Mouse (Mus musculus): ENCODE measurements around the gene Mplkip. TPM values are rescaled to one million over a fixed set of nuclear protein-coding genes. Genes with fewer than 3 reads are reported as not detected.

Gene Mplkip
- polyA plus RNA-seq (2016; fragmentation: Nextera tagmentation; extraction: Ambion mirVana), result 55.7 and 62.0 TPM in 2 replicates

DNA sequence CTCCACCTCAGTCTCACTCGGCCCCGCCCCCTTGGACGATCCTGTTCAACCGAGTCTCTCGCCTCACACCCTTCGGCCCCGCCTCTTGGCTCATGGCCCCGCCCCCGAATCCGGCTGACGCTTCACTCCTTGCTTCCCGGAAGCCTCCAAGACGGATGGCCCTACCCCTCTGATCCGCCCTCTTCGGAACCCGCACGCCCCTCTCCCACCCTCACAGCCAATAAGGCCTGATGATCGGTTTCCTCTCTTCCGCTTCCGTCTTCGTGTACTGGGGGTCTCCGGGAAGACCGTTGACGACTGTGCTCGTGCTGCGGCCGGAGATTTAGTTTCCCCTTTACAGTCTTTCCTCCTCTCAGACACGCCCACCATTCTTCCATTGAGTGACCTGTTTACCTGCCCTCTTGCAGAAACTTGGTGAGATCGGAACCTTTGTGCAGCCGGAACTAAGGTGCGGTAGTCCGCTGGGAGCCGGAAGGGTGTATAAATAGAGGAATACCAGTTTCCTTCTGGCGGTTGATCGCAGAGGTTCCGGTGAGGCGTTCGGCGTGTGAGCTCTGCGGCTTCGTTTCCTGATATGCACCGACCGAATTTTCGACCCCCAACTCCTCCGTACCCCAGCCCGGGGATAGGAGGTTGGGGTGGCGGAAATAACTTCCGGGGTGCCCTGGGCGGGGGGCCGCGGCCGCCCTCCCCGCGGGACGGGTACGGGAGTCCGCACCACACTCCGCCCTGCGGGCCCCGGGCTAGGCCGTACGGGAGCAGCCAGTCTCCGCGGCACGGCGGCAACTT is at the start of gene Mplkip, which contains the start of gene Sugct:
Mplkip (plus strand) TSS at position 282 of the 789 bp plus-strand sequence.
Sugct (minus strand) TSS at position 643 of the 789 bp plus-strand sequence.
- H3K4me2 ChIP-seq (replicated peaks), result peak within 1 kb of the TSS; percentile 59

GRCm38 (mm10) chr13:17667380-17667779 is 27.6 kb upstream of the Mplkip start:
- no peak overlapping the region for H3K4me2 ChIP-seq (replicated peaks)
- H3K4me3 ChIP-seq, result no peak overlapping the region
- WGBS, result 77% methylated on average over 1 of the region's 1 CpGs
- no peaks in the 10 kb centered on the region for H3K4me1 ChIP-seq
- H3K9ac ChIP-seq, result no peak overlapping the region
- H3K36me3 ChIP-seq, result no peaks in the 10 kb centered on the region
- no peak overlapping the region for H3K27ac ChIP-seq
- no peaks in the 10 kb centered on the region for H3K27me3 ChIP-seq
- no peak for ATAC-seq (ENCODE audit: insufficient number of reproducible peaks, insufficient read depth, low FRiP score, low TSS enrichment)
- H3K9me3 ChIP-seq, result no peaks in the 10 kb centered on the region

More for the DNA sequence above, at the start of gene Mplkip, which contains the start of gene Sugct:
- Histone ChIP-seq H3K4me1 (no peaks in the 10 kb centered on the region), H3K36me3 (no peaks in the 10 kb centered on the region), H3K27ac (peak within 1 kb of the TSS; percentile 90), H3K9ac (peak within 1 kb of the TSS; percentile 92), H3K4me3 (peak within 1 kb of the TSS; percentile 79), H3K27me3 (no peaks in the 10 kb centered on the region), H3K9me3 (no peaks in the 10 kb centered on the region)
- peak; percentile 100 for ATAC-seq (ENCODE audit: insufficient number of reproducible peaks, insufficient read depth, low FRiP score, low TSS enrichment)
- under 1% methylated on average over 62 of the region's 66 CpGs for WGBS

DNA sequence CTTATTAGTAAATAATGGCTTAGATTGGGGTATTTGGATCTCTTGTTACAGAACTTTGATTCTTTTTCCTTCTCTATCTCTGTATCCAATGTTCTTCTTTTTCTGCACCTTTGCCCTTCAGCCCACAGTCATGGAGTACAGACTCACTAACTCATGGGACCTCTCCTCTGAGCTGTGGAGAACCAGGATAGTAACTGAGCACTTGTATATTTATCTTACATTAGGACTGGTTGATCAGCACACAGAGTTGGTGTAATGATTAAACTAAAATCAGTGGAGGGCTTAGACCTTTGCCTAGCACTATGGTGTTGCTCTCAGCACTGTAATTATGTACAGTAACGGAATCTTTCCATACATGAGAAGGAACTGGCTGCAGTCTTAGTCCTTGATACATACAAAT is 23.9 kb upstream of the Mplkip start:
- Histone ChIP-seq H3K4me1 (no peaks in the 10 kb centered on the region), H3K27me3 (no peaks in the 10 kb centered on the region), H3K4me3 (no peak overlapping the region), H3K27ac (no peak overlapping the region), H3K4me2 (replicated peaks) (no peak overlapping the region), H3K9ac (no peak overlapping the region), H3K9me3 (no peaks in the 10 kb centered on the region), H3K36me3 (no peaks in the 10 kb centered on the region)
- no peak for ATAC-seq (ENCODE audit: insufficient number of reproducible peaks, insufficient read depth, low FRiP score, low TSS enrichment)
- WGBS, result 56% methylated on average over 1 of the region's 1 CpGs

DNA sequence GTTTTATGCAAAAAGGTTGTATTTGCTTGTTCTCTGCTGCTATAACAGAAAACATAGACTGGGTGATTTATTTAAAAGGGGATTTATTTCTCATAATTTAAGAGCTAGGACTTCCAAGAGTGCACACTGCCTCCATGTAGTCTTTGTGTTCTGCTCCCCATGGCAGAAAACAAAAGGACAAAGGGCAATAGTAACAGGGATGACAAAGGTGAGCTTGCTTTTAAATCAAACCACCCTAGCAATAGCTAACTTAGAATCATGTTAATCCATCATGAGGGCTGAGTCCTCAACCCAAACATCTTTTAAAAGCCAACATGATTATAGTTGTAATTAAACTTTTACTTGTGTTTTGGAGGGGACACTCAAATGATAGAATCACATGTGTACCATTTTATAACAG is 5.5 kb upstream of the Mplkip start:
- Histone ChIP-seq H3K36me3 (no peaks in the 10 kb centered on the region), H3K4me1 (no peaks in the 10 kb centered on the region), H3K9ac (no peak overlapping the region), H3K4me2 (replicated peaks) (no peak overlapping the region), H3K27me3 (no peaks in the 10 kb centered on the region), H3K4me3 (no peak overlapping the region), H3K27ac (no peak overlapping the region), H3K9me3 (no peaks in the 10 kb centered on the region)
- no peak for ATAC-seq (ENCODE audit: insufficient number of reproducible peaks, insufficient read depth, low FRiP score, low TSS enrichment)

- Histone ChIP-seq H3K4me3 (no peak overlapping the region), H3K4me1 (no peaks in the 10 kb centered on the region), H3K4me2 (replicated peaks) (no peak overlapping the region), H3K27me3 (no peaks in the 10 kb centered on the region), H3K9me3 (no peaks in the 10 kb centered on the region), H3K36me3 (no peaks in the 10 kb centered on the region), H3K27ac (no peak overlapping the region), H3K9ac (no peak overlapping the region)
- ATAC-seq (ENCODE audit: insufficient number of reproducible peaks, insufficient read depth, low FRiP score, low TSS enrichment), result no peak
These were observed 4.3 kb upstream of the Mplkip start for GRCm38 (mm10) chr13:17690686-17691085.

DNA sequence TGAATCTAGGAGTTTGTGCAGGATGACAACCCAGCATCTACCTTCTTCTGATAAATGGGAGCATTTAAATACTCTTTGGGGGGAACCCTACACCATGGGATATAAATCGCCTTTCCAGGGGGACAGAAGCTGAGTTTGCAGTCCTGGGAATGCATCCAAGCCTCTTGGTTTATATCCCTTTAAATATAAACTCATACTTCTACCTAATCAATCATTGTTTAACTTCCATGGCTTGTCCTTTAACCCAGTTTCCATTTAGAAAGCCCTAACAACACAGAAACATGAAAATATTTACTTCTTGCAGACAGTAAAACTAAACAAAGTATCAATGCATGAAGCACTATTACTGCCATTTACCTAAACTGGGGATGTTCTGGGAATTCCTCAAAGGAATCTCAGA is 3.6 kb upstream of the Mplkip start:
- H3K9ac ChIP-seq, result no peak overlapping the region
- no peak overlapping the region for H3K4me2 ChIP-seq (replicated peaks)
- no peaks in the 10 kb centered on the region for H3K9me3 ChIP-seq
- no peaks in the 10 kb centered on the region for H3K27me3 ChIP-seq
- no peak for ATAC-seq (ENCODE audit: insufficient number of reproducible peaks, insufficient read depth, low FRiP score, low TSS enrichment)
- 63% methylated on average over 1 of the region's 1 CpGs for WGBS
- no peak overlapping the region for H3K4me3 ChIP-seq
- no peaks in the 10 kb centered on the region for H3K36me3 ChIP-seq
- no peak overlapping the region for H3K27ac ChIP-seq
- no peaks in the 10 kb centered on the region for H3K4me1 ChIP-seq

DNA sequence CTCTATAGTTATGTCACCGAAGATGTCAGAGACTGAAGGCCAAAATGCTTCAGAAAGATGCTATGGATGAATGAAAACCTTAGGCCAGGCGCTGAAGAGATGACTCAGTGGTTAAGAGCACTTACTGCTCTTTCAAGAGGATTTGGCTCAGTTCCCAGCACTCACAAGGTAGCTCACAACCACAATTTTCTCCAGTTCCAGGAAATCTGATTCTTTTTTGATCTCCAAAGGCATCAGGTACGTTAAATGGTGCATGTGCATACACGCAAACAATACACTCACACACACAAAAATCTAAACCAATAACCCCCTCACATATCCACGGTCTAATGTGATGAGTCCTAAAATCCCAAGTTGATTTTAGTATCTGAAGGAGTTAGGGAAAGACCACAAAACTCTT is 1.2 kb upstream of the Mplkip start:
- H3K27me3 ChIP-seq, result no peaks in the 10 kb centered on the region

GRCm38 (mm10) chr13:17694414-17694813 is 578 bp upstream of the Mplkip start:
- under 1% methylated on average over 24 of the region's 25 CpGs for WGBS
- H3K27me3 ChIP-seq, result no peaks in the 10 kb centered on the region
- ATAC-seq (ENCODE audit: insufficient number of reproducible peaks, insufficient read depth, low FRiP score, low TSS enrichment), result peak; percentile 80
- H3K4me2 ChIP-seq (replicated peaks), result peak overlapping the region; percentile 55
- H3K9ac ChIP-seq, result peak overlapping the region; percentile 60
- H3K36me3 ChIP-seq, result no peaks in the 10 kb centered on the region
- H3K9me3 ChIP-seq, result no peaks in the 10 kb centered on the region
- H3K4me3 ChIP-seq, result peak overlapping the region; percentile 79
- peak overlapping the region; percentile 72 for H3K27ac ChIP-seq
- no peaks in the 10 kb centered on the region for H3K4me1 ChIP-seq

More for the DNA sequence above, 1.2 kb upstream of the Mplkip start:
- no peaks in the 10 kb centered on the region for H3K36me3 ChIP-seq
- H3K4me2 ChIP-seq (replicated peaks), result peak overlapping the region; percentile 55
- no peaks in the 10 kb centered on the region for H3K4me1 ChIP-seq
- WGBS, result 69% methylated on average over 5 of the region's 5 CpGs
- no peak overlapping the region for H3K27ac ChIP-seq
- peak overlapping the region; percentile 79; the same call in 1 of the 2 replicates for H3K4me3 ChIP-seq
- no peak for ATAC-seq (ENCODE audit: insufficient number of reproducible peaks, insufficient read depth, low FRiP score, low TSS enrichment)
- no peaks in the 10 kb centered on the region for H3K9me3 ChIP-seq
- no peak overlapping the region for H3K9ac ChIP-seq

DNA sequence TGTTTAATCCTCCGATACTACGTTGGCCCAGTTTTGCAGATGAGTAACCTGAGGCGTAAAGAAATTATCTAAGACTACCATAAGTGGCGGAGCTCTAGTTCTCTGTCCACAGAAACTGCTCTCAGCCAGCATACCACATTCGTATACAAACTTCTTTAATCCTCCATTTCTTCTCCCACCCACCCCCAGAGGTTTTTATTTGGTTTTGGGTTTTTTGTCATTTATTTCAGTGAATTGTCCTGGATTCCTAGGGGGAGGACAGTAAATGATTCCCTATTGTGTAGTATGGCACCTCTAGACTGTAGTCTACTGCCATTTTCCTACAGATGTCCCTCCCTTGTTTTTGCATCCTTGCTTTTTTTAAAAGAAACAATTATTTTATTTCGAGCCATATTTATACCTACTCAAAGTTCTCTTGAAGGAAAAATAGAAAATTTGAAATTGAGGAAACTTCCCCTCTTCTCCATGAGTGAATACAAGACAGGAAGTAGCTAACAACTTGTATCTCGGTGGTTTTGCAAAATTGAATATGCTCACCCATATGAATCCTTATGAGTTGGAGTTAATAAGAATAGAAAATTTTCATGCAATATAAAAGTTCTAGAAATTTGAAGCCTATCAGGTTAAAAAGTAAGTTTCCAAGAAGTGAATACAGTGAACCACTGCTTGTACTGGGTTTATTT is 1.0 kb downstream of the Mplkip start:
- H3K27ac ChIP-seq, result peak overlapping the region; percentile 90; the same call in 1 of the 2 replicates
- H3K4me1 ChIP-seq, result no peaks in the 10 kb centered on the region
- ATAC-seq (ENCODE audit: insufficient number of reproducible peaks, insufficient read depth, low FRiP score, low TSS enrichment), result no peak
- H3K4me2 ChIP-seq (replicated peaks), result peak overlapping the region; percentile 59
- H3K9me3 ChIP-seq, result no peaks in the 10 kb centered on the region
- 10% methylated on average over 7 of the region's 7 CpGs for WGBS
- peak overlapping the region; percentile 92 for H3K9ac ChIP-seq
- H3K27me3 ChIP-seq, result no peaks in the 10 kb centered on the region
- peak overlapping the region; percentile 79 for H3K4me3 ChIP-seq
- no peaks in the 10 kb centered on the region for H3K36me3 ChIP-seq

DNA sequence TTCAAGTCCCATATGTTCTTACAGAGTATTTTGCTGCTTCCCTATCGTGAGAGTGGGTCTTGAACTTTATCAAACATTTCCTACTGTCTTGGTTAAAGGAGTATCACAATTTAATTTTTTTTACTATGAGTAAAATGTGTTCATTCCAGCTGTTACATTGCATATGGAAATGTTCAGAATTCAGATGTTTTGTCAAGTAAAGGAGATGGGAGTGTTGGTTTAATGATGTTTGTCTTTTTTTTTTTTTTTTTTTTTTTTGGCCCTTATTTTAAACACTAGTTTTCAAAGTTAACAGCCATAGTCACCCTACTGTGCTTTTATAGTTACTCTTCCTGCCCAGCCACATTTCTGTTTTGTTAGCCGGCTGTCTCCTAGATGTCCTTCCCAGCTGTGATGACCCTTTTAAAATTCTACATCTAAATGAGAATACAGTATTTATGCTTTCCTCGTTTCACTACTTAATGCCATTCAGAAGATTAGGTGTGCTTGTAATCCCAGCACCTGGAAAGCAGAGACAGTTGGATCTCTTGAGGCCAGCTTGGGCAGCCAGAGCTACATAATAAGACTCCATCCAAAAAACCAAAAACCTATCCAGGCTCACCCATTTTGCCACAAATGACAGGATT is 5.2 kb downstream of the Mplkip start:
- Histone ChIP-seq H3K4me1 (no peaks in the 10 kb centered on the region), H3K27me3 (no peaks in the 10 kb centered on the region), H3K27ac (no peak overlapping the region), H3K9ac (no peak overlapping the region), H3K9me3 (no peaks in the 10 kb centered on the region), H3K4me2 (replicated peaks) (no peak overlapping the region), H3K4me3 (no peak overlapping the region), H3K36me3 (no peaks in the 10 kb centered on the region)
- no peak for ATAC-seq (ENCODE audit: insufficient number of reproducible peaks, insufficient read depth, low FRiP score, low TSS enrichment)
- 89% methylated on average over 3 of the region's 3 CpGs for WGBS

DNA sequence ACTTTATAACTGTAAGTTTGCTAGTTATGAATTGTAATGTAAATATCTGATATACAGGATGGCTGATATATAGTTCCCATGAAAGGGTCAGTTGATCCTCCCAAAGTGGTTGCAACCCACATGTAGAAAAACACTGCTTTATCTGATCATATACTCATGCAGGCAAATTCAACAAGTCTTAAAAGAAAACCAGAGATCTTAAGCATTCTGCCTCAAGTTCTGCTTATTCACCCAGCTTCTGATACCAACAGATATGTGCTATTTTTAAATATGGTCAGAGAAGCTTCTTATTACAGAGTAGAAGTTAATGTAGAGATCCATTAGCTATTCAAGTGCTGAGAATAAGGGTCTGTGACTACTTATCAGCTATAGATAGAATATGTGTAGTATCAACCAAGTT is 6.3 kb downstream of the Mplkip start:
- no peaks in the 10 kb centered on the region for H3K27me3 ChIP-seq
- no peak for ATAC-seq (ENCODE audit: insufficient number of reproducible peaks, insufficient read depth, low FRiP score, low TSS enrichment)
- no peaks in the 10 kb centered on the region for H3K36me3 ChIP-seq
- H3K9ac ChIP-seq, result no peak overlapping the region
- no peaks in the 10 kb centered on the region for H3K9me3 ChIP-seq
- H3K27ac ChIP-seq, result no peak overlapping the region
- H3K4me3 ChIP-seq, result no peak overlapping the region
- no peak overlapping the region for H3K4me2 ChIP-seq (replicated peaks)
- no peaks in the 10 kb centered on the region for H3K4me1 ChIP-seq

- no peak for ATAC-seq (ENCODE audit: insufficient number of reproducible peaks, insufficient read depth, low FRiP score, low TSS enrichment)
- H3K4me3 ChIP-seq, result no peak overlapping the region
These were observed 7.3 kb downstream of the Mplkip start for GRCm38 (mm10) chr13:17702311-17702710.

More at GRCm38 (mm10) chr13:17702311-17702710, 7.3 kb downstream of the Mplkip start:
- no peaks in the 10 kb centered on the region for H3K36me3 ChIP-seq
- no peaks in the 10 kb centered on the region for H3K9me3 ChIP-seq
- H3K9ac ChIP-seq, result no peak overlapping the region
- no peaks in the 10 kb centered on the region for H3K4me1 ChIP-seq
- H3K4me2 ChIP-seq (replicated peaks), result no peak overlapping the region
- no peaks in the 10 kb centered on the region for H3K27me3 ChIP-seq
- no peak overlapping the region for H3K27ac ChIP-seq
